Mouse (Mus musculus) olfactory bulb, adult 2 months (tissue): ENCODE results near the gene Hs6st1. TPM values are rescaled to one million over a fixed set of nuclear protein-coding genes. Genes with fewer than 3 reads are reported as not detected.

Experiments
- H3K27ac ChIP-seq: fragments of 200-500 bp; 2 replicates; pipeline ENCODE4 v1.5.1; 2012; ENCODE audit warnings: low read depth, low read length; ENCODE audit not compliant: insufficient read depth
- H3K4me1 ChIP-seq: fragments of 200-500 bp; 2 replicates; pipeline ENCODE4 v1.6.1; 2012; ENCODE audit warnings: low read length; ENCODE audit not compliant: control insufficient read depth, insufficient read depth
- H3K4me3 ChIP-seq: fragments of 200-500 bp; 2 replicates; pipeline ENCODE4 v1.5.1; 2012; ENCODE audit warnings: mild to moderate bottlenecking, low read depth, low read length, moderate library complexity; ENCODE audit not compliant: insufficient read depth
- CTCF ChIP-seq: fragments of 200-500 bp; IDR thresholded peaks from 2 replicates; pipeline ENCODE4 v1.5.1; 2012; ENCODE audit warnings: low read depth, mild to moderate bottlenecking, low read length, moderate library complexity; ENCODE audit not compliant: insufficient read depth
- POLR2A ChIP-seq: fragments of 200-500 bp; IDR thresholded peaks from 2 replicates; pipeline ENCODE4 v1.6.1; 2012; ENCODE audit warnings: mild to moderate bottlenecking, low read depth, low read length, moderate library complexity; ENCODE audit not compliant: insufficient read depth
- WGBS: fragments of 180-500 bp; shearing (Covaris S2); methylation state at CpG from one replicate; pipeline ENCODE4 v1.1.7; 2018; 5-methylcytosine and 5-hydroxymethylcytosine counted together
- polyA plus RNA-seq: library from polyadenylated mRNA; stranded (reverse); fragments of >200 nt; gene quantifications from 2 replicates; pipeline ENCODE4 v1.2.4, GENCODE M21; 2012; ENCODE audit warnings: low replicate concordance; ENCODE audit not compliant: missing spikeins, insufficient read depth, insufficient read length

The Hs6st1 gene
- polyA plus RNA-seq, 1 experiment, result not detected

- no peak overlapping the region for H3K27ac ChIP-seq
- peaks cover 14% of the 10 kb centered on the region for H3K4me1 ChIP-seq
- WGBS, result 94% methylated on average over 1 of the region's 1 CpGs
- TF ChIP-seq POLR2A, result no peak
- no peak for TF ChIP-seq CTCF
- no peak overlapping the region for H3K4me3 ChIP-seq
Observed at GRCm38 (mm10) chr1:36078250-36078649, 10.1 kb downstream of the Hs6st1 start.

- WGBS, result 71% methylated on average over 8 of the region's 8 CpGs
- H3K4me1 ChIP-seq, result peaks cover 14% of the 10 kb centered on the region
- no peak overlapping the region for H3K4me3 ChIP-seq
- TF ChIP-seq CTCF (no peak), POLR2A (0 out of 2 replicates have a peak, but pooled peaks have one; percentile 4)
- no peak overlapping the region for H3K27ac ChIP-seq
Observed at GRCm38 (mm10) chr1:36079679-36080078, 11.5 kb downstream of the Hs6st1 start.

- Histone ChIP-seq H3K27ac (no peak overlapping the region), H3K4me1 (peaks cover 8% of the 10 kb centered on the region; the same call in 1 of the 2 replicates), H3K4me3 (no peak overlapping the region)
- TF ChIP-seq CTCF (no peak), POLR2A (no peak)
- WGBS, result 78% methylated on average over 5 of the region's 5 CpGs
Observed at GRCm38 (mm10) chr1:36080974-36081373, 12.8 kb downstream of the Hs6st1 start.

- 93% methylated on average over 6 of the region's 6 CpGs for WGBS
- no peak overlapping the region for H3K27ac ChIP-seq
- no peak overlapping the region for H3K4me3 ChIP-seq
- TF ChIP-seq CTCF (no peak), POLR2A (no peak)
- H3K4me1 ChIP-seq, result peaks cover 8% of the 10 kb centered on the region; the same call in 1 of the 2 replicates
Observed at GRCm38 (mm10) chr1:36082184-36082583, 14.0 kb downstream of the Hs6st1 start.

GRCm38 (mm10) chr1:36083554-36083953 is 15.4 kb downstream of the Hs6st1 start:
- WGBS, result 91% methylated on average over 5 of the region's 5 CpGs
- Histone ChIP-seq H3K27ac (no peak overlapping the region), H3K4me3 (no peak overlapping the region), H3K4me1 (peaks cover 10% of the 10 kb centered on the region)
- TF ChIP-seq CTCF (no peak), POLR2A (no peak)

GRCm38 (mm10) chr1:36085069-36085468 is 16.9 kb downstream of the Hs6st1 start:
- H3K4me3 ChIP-seq, result no peak overlapping the region
- H3K27ac ChIP-seq, result no peak overlapping the region
- peaks cover 20% of the 10 kb centered on the region for H3K4me1 ChIP-seq
- whole genome bisulfite sequencing, result 65% methylated on average over 5 of the region's 5 CpGs
- TF ChIP-seq POLR2A, result no peak
- no peak for TF ChIP-seq CTCF

- Histone ChIP-seq H3K4me1 (peaks cover 20% of the 10 kb centered on the region), H3K27ac (no peak overlapping the region), H3K4me3 (no peak overlapping the region)
- TF ChIP-seq CTCF, result no peak
- TF ChIP-seq POLR2A, result no peak
- WGBS, result 57% methylated on average over 4 of the region's 4 CpGs
Observed at GRCm38 (mm10) chr1:36088367-36088766, 20.2 kb downstream of the Hs6st1 start.

GRCm38 (mm10) chr1:36089481-36089880 is 21.3 kb downstream of the Hs6st1 start:
- Histone ChIP-seq H3K4me1 (peaks cover 20% of the 10 kb centered on the region), H3K4me3 (no peak overlapping the region), H3K27ac (no peak overlapping the region)
- TF ChIP-seq POLR2A (no peak), CTCF (no peak)
- 63% methylated on average over 1 of the region's 1 CpGs for WGBS

GRCm38 (mm10) chr1:36090011-36090721 is 22.0 kb downstream of the Hs6st1 start:
- peaks cover 24% of the 10 kb centered on the region for H3K4me1 ChIP-seq
- H3K27ac ChIP-seq, result no peak overlapping the region
- TF ChIP-seq POLR2A, result no peak
- TF ChIP-seq CTCF, result no peak
- H3K4me3 ChIP-seq, result no peak overlapping the region
- WGBS, result 71% methylated on average over 6 of the region's 6 CpGs

GRCm38 (mm10) chr1:36090722-36091110 is 22.5 kb downstream of the Hs6st1 start:
- 98% methylated on average over 4 of the region's 4 CpGs for WGBS
- H3K4me3 ChIP-seq, result no peak overlapping the region
- peaks cover 29% of the 10 kb centered on the region for H3K4me1 ChIP-seq
- no peak overlapping the region for H3K27ac ChIP-seq
- TF ChIP-seq CTCF (no peak), POLR2A (no peak)
